Mouse (Mus musculus) G1E (cell line): ENCODE measurements at regions not wholly inside any gene's neighbourhood (a gene's known extent, or its start where the extent isn't known, plus 50 kb on each side); places are given as distances from the start of the nearest gene placed in this dataset.

Experiments used
- CTCF ChIP-seq: IDR thresholded peaks from 2 replicates; pipeline ENCODE4 v1.5.1; 2012; ENCODE audit warnings: low read depth, low read length, inconsistent platforms, mixed read lengths
- GATA1 ChIP-seq: IDR thresholded peaks from 2 replicates; pipeline ENCODE4 v1.6.1; 2012; ENCODE audit warnings: borderline replicate concordance, low read length, inconsistent platforms, mixed read lengths
- GATA2 ChIP-seq: IDR thresholded peaks from 2 replicates; pipeline ENCODE4 v1.6.1; 2012; ENCODE audit warnings: low read depth, low read length, inconsistent platforms, borderline replicate concordance
- POLR2AphosphoS5 ChIP-seq: IDR thresholded peaks from 2 replicates; pipeline ENCODE4 v1.6.1; 2012; ENCODE audit warnings: low read depth, low read length, inconsistent platforms; ENCODE audit not compliant: insufficient replicate concordance
- TAL1 ChIP-seq: conservative IDR thresholded peaks from 2 replicates; pipeline ENCODE4 v1.6.1; 2012; ENCODE audit warnings: low read depth, low read length, inconsistent platforms, mixed read lengths

DNA sequence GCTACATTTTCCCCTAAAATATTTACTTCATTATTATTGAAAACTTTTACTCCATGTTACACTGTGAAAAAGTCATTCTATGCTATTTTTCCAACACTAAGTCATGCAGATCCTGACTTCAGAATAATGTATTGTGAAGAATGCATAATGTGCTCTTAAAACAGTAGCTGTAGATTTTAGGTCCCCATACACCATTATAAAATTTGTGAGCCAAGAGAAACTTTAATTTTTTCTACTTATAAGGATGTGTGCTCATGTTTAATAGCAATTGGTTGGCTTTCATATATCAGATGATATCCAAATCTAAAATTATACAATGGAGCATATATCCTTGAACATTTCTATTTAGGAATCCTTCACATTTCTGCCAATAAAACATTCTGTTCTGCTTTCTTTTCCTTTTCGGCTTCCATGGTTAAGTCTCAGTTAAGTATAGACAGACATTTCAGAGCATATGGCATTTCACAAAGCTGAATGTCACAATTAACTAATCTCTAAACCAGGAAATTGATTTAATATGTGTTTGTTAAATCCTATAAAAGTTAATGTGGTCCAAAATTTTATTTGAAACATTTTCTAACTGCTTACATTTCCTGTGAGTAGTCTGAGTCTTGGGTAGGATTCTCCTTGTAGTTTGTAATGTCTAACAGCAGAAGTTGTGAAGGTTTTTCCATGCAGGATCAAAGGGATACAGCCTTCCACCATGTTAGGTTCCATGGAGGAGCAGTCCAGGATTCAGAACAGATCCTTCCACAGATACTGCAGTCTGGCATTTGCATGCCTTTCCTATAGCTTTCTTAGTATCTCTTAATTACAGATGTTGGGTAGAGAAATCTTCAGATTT is 1567.6 kb downstream of the Kcnt2 start:
- TF ChIP-seq GATA1 (no peak), CTCF (no peak), TAL1 (no peak), POLR2AphosphoS5 (no peak), GATA2 (no peak)
